Mouse (Mus musculus) adrenal gland, postnatal 10 days (tissue): Measurements from ENCODE around the gene Pgm2l1. TPM values are rescaled to one million over a fixed set of nuclear protein-coding genes. Genes with fewer than 3 reads are reported as not detected.
"Not testable (repeated sequence)": the region's sequence is repeated elsewhere in the genome, so short reads cannot be mapped to it uniquely, and the experiment has no call there.

Source experiments
- DNase-seq: peaks from one replicate; pipeline ENCODE4 v3.0.0; 2021; ENCODE audit warnings: mixed read lengths
- total RNA-seq, 2 experiments: library from RNA; stranded (reverse); gene quantifications; 2 replicates each; pipeline ENCODE4 v1.2.3; 2021

The Pgm2l1 gene
- total RNA-seq, 2 experiments from 2014 or later, result 8.5 to 12.8 TPM

DNA sequence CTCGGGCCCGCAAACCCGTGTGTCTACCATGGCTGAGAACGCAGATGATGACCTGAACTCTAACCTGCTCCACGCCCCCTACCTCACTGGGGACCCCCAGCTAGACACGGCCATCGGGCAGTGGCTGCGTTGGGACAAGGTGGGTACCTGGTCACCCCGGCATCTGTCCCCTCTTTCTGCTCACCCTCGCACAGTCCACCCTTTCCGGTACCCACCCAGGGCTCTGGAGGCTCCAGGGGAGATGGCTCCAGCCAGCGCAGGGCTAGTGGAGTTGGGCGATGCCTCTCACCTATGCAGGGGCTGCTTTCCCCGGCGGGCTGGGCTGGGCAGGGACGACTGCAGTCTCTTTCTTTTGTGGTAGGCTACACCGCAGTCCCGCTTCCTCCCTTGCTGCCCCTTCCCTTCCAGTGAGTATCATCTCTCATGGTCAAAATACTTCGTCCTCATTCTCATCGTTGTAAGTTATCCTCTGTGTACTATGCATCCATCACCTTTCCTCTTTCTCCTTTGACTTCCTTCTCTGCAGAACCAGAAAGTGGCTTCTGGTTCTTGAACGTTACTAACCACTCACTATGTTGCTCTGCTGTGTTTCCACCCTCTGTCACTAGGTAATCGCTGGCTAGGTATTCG lies 817 bp downstream of the Pgm2l1 start:
- DNase-seq, result peak; percentile 44

DNA sequence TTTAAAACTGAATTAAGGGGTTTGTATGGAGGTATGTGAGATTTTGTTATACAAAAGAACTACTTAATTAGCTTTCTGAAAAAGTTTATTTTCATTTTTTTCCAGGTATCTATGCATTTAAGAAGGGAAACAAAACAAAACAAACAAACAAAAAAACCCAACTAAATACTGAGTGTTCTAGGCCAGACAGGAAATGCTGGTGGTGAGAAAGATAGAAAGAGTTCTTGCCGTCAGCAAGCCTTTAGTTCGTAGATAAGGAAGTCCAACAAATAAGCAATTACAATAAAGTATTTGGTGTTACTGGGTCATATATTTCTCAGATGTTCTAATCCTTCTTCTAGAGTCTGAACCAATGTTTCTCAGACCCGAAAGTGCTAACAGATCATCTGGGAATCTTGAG lies 1.8 kb downstream of the Pgm2l1 start:
- DNase-seq, result no peak

DNA sequence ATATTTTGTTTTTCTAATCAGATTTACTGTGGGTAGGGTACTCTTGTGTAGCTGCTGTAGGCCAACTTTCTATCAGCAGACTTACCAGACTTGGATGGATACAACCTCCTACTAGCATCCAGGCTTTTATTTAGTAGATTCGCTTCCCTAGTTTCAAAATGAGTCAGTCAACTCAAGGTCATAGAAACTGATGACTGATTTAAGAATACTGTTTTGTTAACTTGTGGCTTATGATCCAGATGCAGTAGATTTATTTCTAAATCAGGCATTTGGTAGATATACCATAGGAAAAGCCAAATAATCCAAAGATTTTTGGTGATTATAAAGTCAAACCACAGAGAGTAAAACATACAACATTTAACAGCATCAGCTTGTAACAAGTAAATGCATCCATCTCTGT lies 3.5 kb downstream of the Pgm2l1 start:
- no peak for DNase-seq

DNA sequence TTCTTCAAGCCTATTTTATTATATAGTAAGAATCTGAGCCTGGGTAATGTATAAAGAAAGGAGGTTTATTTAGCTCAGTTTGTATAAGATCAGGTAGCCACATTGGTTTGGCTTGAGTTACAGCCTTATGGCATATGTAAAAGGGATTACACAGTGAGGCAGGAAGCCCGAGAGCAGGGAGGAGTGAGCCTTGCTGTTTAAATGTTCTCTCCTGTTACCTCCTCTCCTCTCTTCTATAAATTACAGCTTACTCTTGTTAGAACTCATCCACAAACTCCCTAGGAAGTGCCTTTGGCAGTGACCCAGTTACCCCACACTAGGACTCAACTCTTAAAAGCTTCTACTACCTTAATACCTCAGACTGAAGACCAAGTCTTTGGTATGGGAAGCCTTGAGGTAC lies 4.5 kb downstream of the Pgm2l1 start:
- no peak for DNase-seq

DNA sequence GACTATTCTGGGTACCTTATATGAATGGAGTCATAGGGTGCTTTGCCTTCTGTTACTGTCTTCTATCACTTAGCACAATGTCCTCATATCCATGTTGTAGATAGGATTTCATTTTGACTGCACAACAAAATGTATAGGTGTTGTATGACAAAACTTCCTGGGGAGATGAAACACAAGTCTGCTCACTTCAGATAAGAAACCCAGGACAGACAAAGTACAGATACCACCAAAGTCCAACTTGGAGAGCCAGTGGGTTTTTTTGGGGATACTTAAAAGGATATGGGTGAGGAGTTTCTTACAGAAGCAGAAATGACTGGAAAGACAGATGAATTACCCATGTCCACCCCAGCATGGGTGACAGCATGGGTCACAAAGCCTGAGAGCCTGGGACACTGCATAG lies 6.5 kb downstream of the Pgm2l1 start:
- DNase-seq, result no peak

DNA sequence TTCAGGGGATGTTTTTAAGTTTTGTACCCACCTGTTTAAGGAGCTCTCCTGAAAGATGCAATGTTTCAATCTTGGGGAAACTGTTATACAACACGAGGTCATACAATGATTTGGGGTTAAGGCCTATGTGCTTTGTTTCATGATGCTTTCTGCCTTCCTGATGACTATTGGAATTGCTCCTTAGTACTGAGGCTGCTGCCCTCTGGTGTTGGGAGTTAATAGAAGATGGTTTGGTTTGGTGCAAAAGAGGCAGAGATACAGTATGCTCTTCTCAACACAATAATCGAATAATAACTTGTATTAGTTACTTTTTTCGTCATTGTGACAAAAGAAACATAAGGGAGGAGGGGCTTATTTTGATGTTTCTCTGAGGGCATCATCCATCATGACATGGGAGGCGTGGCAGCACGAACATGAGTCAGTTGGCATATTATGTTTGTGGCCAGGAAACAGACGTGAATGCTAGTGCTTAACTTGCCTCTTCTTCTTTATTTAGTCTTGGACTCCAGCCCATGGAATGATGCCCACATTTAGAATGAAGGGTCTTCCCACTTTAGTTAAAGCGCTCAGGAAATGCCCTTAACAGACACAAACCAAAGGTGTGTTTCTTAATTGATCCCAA lies 7.2 kb downstream of the Pgm2l1 start:
- peak; percentile 67 for DNase-seq

DNA sequence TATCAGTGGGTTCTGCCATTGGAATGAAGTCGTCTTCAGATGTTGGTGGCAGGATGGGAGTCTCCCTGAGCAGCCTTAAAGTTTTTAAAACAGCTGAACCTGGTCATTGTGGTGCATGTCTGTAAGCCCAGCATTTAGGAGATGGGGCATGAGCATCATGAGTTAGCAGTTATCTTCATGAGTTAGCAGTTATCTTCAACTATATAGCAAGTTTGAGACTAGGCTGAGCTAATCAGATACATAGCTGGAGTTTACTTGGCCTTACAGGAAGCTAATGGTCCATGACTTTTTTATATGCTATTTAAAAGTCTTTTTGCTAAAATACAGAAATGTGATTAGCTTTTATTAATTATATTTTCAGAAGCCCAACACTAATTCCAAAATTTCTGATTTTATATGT lies 11.1 kb downstream of the Pgm2l1 start:
- no peak for DNase-seq

DNA sequence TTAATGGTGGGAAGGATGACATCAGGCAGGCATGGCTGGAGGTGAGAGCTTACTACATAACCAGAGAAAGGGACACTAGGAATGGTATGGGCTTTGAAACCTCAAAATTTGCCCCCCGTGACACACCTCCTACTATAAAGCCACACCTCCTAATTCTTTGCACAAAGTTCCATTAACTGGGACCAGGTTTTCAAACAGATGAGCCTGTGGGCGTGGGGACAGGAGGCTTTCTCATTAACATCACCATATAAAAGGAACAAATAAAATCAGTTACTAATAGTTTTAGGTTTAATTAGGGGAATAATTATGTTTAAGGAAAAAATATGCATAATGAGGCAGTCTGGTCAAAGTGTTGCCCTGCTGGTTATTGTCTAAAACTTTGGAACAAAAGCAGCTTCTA lies 13.4 kb downstream of the Pgm2l1 start:
- DNase-seq, result no peak

DNA sequence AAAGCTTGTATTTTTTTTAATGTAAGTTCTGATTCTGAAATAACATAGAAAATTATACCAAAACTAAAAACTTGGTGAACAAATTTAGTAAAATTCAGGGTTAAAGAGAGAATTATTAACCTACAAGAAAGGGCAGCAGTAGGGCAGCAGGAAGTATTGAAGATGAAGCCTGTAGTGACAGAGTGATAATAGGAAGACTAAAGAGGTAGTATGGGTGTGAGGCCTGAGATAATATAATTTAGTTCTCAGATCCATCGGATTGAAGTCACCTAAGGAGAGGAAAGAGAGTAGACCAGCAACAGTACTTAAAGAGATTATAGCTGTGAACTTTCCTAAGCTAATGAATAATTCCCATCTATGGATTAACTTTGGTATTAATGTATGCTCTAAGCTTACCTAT lies 15.8 kb downstream of the Pgm2l1 start:
- DNase-seq, result no peak

DNA sequence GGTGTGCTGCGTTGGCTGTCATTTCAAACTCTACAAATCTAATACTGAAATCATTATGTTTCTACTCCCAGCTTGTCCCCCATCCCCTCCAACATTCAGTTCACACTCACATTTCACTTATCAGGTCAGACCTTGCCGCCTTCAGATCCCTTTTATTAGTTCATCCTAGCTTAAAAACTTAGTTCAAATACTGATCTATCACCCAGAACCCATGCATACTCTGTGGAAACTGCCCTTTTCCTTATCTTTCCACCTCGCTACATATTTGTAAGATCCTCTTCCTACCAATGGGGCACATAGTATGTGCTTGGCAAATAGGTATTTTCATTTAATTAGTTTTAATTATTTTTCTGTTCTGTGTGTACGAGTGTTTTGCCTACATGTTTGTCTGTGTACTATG lies 17.0 kb downstream of the Pgm2l1 start:
- no peak for DNase-seq

DNA sequence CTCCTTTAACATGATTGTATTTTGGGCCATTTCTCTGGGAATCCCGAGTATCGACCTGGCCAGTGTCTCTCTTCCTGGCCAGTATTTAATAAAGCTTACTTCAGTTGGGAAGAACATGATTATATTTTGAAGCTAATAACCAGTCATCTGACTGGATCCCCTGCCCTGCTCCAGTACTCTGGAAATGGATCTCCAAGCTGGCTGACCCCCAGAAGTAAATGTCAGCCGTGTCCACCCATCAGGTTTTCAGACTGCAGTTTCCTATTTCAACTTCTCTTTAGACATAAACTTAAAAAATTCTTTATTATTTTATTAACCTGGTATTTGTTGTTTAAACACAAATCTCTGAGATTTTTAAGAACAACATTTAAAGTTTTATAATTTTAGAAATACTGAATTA lies 18.0 kb downstream of the Pgm2l1 start:
- no peak for DNase-seq

DNA sequence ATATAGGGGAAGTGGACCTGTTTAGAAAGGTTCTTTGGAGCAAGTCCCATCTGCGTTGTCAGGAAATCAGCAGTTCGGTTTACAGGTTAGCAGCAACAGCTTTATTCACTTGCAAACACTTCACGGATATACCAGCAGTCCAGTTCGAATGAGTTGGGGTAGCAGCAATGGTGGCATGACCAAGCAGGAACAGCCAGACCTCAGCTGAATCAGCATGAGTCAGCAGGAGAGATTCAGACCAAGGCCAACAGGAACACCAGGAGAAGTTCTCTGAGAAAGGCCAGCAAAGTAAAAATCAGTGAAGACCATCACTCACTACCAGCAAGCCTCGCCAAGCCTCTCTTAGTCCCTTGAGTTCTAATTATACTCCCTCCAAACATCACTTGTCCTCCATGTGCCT lies 23.5 kb downstream of the Pgm2l1 start:
- DNase-seq, result no peak

DNA sequence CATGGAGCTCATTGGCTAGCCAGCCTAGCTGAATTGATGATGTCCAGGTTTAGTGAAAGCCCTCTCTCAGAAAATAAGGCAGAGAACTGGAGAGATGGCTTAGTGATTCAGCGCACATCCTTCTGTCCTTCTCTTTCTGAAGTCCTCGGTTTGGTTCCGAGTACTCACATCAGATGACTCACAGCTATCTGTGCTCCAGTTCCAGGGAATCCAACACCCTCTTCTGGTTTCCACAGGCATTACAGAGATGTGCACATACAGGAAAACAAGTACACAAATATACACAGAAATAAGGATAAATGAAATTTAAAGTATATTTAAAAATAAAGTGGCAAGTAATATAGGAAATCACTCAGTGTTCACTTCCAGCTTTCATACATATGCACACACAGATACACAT lies 35.2 kb downstream of the Pgm2l1 start:
- DNase-seq, result no peak

DNA sequence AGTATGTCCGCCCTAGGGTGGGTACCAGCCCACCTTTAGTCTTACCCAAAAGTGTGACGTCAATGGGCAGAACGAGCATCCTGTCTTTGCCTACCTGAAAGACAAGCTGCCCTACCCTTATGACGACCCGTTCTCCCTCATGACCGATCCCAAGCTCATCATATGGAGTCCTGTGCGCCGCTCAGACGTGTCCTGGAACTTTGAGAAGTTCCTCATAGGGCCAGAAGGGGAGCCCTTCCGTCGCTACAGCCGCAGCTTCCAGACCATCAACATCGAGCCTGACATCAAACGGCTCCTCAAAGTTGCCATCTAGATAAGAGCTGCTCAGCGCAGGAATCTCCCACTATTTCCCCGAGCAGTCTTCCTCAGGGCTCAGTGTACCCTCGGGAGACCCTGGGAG lies 37.7 kb downstream of the Pgm2l1 start:
- DNase-seq, result not testable (repeated sequence)

DNA sequence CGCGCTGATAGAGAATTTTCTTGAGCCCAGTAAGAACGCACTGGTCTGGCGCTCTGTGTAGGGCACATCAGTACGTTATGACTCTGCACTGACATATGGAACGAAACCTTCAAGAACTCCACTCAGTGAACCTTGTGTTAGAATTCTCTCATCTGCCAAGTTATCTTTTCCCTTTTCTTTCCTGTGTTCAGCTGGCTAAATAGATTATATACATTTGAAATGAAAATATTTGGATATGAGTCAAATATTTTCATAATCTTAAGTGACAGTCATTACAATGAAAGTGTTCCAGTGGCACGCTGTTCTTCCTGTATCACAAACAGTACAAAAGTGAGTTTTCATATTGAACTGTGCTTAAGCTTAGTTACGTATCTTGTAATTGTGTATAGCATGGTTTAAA lies 45.2 kb downstream of the Pgm2l1 start:
- no peak for DNase-seq

DNA sequence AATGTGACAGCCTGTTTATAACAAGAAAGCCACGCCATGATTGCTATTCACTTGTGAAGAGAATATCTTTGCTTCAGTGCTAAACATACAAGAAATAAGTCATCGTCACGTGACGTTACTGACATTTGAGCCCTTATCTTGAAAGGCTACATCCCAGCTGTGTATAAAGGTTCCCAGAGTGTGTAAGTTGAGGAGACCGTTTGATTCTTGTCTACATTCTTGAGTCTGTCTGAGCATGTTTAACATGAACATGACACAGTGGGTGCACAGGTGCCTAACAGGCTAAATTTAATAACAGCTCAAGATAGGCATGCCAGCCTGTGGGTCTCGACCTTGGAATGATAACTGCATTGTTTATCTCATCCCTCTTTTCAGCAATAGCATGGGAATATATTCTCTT lies 47.3 kb downstream of the Pgm2l1 start:
- DNase-seq, result no peak

DNA sequence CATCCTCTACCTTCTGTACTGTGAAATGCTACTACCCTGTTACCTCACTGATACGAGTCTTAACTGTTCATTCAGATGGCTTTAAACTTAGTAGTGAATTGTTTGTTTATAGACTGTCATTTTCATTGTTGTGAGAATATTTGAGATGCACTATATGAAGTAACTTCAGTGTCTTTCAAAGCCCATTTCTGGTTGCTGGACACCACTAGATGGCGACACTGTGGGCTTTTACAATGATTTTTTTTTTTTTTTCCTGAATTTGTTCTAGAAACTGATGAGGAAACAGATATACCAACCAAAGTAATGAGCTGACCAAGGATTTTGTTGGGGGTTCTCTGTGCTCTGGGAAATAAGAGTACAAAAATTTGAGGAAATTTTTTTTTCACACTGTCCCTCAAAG lies 49.2 kb downstream of the Pgm2l1 start:
- no peak for DNase-seq

DNA sequence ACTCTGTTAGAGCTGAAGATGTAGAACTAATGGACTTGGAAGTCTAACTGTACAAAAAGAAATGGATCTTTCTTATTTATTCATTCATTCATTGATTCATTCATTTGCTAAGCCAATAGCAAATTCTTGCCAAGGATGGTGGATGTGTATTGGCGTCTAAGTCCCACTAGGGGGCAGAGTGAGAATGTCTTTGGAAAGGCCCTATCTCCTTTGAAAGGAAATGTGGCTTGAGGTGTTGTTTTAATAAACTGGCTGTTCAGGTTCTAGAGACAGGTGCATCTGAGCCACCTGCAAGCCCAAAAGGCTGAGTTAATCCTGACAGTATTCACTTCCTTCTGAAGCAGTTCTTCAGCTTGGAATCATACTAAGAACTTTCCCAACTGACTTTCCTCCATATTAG lies 52.6 kb downstream of the Pgm2l1 start:
- DNase-seq, result peak; percentile 61

DNA sequence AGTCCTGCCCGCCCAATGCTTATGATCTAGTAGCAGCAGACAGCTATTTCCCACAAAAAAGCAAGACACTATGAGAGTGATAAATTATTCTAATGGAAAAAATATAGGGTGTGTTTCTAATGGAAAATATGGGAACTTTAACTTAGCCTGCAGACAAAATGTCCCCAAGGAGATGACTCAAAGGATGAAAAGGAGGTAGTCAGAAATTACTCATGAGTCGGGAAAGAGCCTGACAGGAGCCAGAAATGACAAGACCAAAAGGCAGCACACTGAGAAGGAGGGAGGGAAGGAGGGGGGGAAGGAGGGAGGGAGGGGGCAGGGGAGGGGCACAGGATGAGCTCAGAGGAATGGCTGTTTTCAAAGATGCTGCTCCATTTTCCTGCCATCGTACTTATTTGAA lies 54.4 kb downstream of the Pgm2l1 start:
- DNase-seq, result no peak

DNA sequence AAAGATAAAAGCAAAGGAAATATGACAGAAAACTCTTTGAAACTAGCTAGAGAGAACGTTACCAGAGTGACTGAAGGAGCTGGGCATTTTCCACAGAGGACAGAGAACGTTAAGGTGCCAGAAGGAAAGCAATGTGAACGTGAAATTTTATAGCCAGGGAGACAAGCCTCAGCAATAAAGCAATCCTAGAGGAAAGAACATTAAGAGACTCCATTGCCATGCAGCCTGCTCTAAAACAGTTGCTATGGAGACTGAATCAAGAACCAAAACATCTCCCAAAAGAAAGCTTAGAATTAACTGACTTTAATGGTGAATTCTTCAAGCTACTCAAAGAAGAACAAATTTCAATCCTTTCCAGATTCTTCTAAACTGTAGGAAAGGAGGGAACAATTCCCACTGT lies 56.1 kb downstream of the Pgm2l1 start:
- no peak for DNase-seq

DNA sequence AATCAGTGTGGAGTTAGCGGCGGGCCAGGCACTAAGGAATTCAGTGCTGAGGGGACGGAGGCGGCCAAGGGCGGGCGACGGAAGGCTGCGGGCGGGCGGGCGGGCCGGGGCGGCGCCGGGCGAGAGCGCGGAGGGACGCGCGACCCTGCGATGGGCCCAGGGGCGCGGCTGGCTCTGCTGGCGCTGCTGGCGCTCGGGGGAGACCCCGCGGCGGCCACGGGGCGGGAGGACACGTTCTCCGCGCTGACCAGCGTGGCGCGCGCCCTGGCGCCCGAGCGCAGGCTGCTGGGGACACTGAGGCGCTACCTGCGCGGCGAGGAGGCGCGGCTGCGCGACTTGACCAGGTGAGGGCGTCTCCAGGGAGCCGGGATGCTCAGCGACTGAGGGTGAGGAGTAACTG lies 58.2 kb downstream of the Pgm2l1 start, which contains the start of gene P4ha3:
P4ha3 (plus strand) TSS at position 138 of the 400 bp plus-strand sequence.
- DNase-seq, result peak; percentile 22

DNA sequence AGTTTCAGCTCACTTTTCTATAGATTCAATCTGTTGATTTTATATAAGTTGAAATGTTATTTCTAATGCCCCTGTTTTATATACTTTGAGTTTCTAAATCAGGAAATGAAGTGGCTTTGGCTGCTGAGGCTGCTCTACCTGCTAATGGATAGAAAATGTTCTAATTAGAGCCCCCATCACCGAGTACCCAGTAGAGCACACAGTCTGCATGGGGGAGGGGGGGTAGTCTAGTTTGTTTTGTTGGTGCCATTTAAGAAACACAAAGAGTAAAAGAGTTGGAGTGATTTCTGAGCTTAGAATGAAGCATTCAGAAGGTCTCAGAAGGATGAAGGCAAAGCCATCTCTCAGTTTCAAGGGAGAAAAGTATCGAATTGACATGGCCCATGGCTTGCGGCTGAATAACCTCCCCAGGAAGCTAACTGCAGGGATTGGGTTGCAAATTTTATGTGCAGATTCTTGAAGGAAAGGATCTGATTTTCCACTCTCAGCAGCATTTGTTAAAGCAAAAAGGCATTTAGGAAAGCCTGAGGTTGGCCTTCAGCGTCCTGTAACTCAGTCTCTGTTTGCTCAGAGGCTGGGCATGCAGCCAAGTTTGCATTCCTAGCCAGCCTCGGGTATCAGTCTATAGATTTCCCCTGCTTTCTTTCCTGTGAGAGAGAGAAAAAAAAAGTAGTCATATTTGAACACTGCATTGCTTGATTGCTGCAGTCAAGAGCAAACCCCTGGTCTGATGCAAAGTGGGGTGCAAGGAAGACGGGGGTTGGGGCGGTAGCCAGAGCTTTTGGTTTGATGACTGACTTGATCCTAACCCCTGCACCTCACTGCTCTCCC lies 60.8 kb downstream of the Pgm2l1 start:
- DNase-seq, result peak; percentile 82

DNA sequence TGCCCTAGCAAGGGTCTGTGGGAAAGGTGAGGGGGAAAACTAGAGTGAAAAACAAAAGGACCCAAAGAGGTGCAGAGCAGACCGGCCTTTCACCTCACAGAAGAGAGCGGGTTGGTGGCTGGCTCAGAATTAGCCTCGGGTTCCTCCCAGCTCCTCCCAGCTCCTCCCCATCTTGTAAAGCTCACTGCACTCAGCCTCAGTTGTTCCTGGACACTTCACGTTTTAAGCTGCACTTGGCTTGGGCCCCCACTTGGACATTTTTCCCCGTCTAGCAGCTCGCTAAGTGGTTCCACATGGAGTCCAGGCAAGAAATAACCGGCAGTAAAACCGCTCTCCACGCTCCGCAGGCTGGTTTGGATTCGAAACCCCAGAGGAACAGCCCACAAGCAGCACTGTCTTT lies 61.4 kb downstream of the Pgm2l1 start:
- DNase-seq, result peak; percentile 15

DNA sequence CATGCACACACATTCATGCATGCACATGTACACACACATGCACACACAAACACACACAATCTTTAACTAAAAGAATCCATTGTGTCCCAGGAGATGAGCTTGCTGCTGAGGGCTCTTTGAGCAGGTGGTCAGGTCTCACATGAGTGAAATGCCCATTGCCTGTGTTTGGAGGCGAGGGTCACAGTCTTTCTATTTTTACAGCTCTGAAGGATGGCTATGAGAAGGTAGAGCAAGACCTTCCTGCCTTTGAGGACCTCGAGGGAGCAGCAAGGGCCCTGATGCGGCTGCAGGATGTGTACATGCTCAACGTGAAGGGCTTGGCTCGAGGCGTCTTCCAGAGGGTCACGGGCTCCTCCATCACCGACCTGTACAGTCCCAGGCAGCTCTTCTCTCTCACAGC lies 66.4 kb downstream of the Pgm2l1 start:
- no peak for DNase-seq
